Mouse (Mus musculus) midbrain, postnatal 0 days (tissue): ENCODE results near the gene Cwc25. TPM values are rescaled to one million over a fixed set of nuclear protein-coding genes. Genes with fewer than 3 reads are reported as not detected.

ENCODE experiments used
- ATAC-seq: fragments of 200-750 bp; cut with Nextera tagmentation; 2 replicates; pipeline ENCODE4 v1.8.0; 2017; ENCODE audit warnings: moderate number of reproducible peaks, mild to moderate bottlenecking, moderate TSS enrichment, moderate library complexity; ENCODE audit not compliant: low FRiP score
- DNase-seq: peaks from one replicate; pipeline ENCODE4 v3.0.0-alpha.2; 2015; ENCODE audit warnings: low spot score
- H3K27ac ChIP-seq: fragments of 300-500 bp; sonication (generic); 2 replicates; pipeline ENCODE4 v1.5.1; 2014; ENCODE audit warnings: low read depth, mild to moderate bottlenecking, low read length, mixed read lengths
- H3K27me3 ChIP-seq: fragments of 300-500 bp; sonication (generic); 2 replicates; pipeline ENCODE4 v1.6.1; 2014; ENCODE audit warnings: low read length, control low read depth, mixed read lengths; ENCODE audit not compliant: insufficient read depth
- H3K36me3 ChIP-seq: fragments of 300-500 bp; sonication (generic); 2 replicates; pipeline ENCODE4 v1.6.1; 2014; ENCODE audit warnings: low read length, control low read depth, mixed read lengths; ENCODE audit not compliant: insufficient read depth
- H3K4me1 ChIP-seq: fragments of 300-500 bp; sonication (generic); 2 replicates; pipeline ENCODE4 v1.6.1; 2014; ENCODE audit warnings: mild to moderate bottlenecking, control low read depth, antibody characterized with exemption, low read length, mixed read lengths; ENCODE audit not compliant: insufficient read depth
- H3K4me2 ChIP-seq: fragments of 300-500 bp; sonication (generic); 2 replicates; pipeline ENCODE4 v1.6.1; 2014; ENCODE audit warnings: low read depth, mild to moderate bottlenecking, low read length, mixed read lengths; ENCODE audit not compliant: poor library complexity, severe bottlenecking
- H3K4me3 ChIP-seq: fragments of 300-500 bp; sonication (generic); 2 replicates; pipeline ENCODE4 v1.5.1; 2014; ENCODE audit warnings: low read depth, mild to moderate bottlenecking, low read length, moderate library complexity
- H3K9ac ChIP-seq: fragments of 300-500 bp; sonication (generic); replicated peaks from 2 replicates; pipeline ENCODE4 v1.6.1; 2014; ENCODE audit warnings: mild to moderate bottlenecking, low read length, moderate library complexity, mixed read lengths; ENCODE audit not compliant: poor library complexity, severe bottlenecking
- H3K9me3 ChIP-seq: fragments of 300-500 bp; sonication (generic); 2 replicates; pipeline ENCODE4 v1.6.1; 2016; ENCODE audit warnings: low read length, control low read depth
- CTCF ChIP-seq: IDR thresholded peaks from 2 replicates; pipeline ENCODE4 v1.5.1; 2016; ENCODE audit warnings: antibody characterized with exemption, mild to moderate bottlenecking
- WGBS: fragments of 180-500 bp; shearing (Covaris S2); extraction: QIAGEN DNeasy Blood & Tissue Kit; methylation state at CpG from one replicate; pipeline ENCODE4 v1.1.7; 2014; 5-methylcytosine and 5-hydroxymethylcytosine counted together
- polyA plus RNA-seq: library from polyadenylated mRNA; unstranded; fragments of >200 nt; fragmentation: Nextera tagmentation; extraction: Ambion mirVana; gene quantifications from 2 replicates; pipeline ENCODE4 v1.2.1, GENCODE M21; 2015
- total RNA-seq: library from RNA; depleted of rRNA; stranded (reverse); fragments of >200 nt; gene quantifications from 2 replicates; pipeline ENCODE4 v1.2.3, GENCODE M21; 2014

Cwc25 gene
- total and polyA plus RNA-seq, 2 experiments from 2014 or later, result 12.0 to 16.0 TPM

GRCm38 (mm10) chr11:97781832-97782563, 15.6 kb upstream of the Cwc25 start, which contains the start of gene Rpl23:
Gene Rpl23, minus strand, starts transcription at chr11:97782437.
- peak within 1 kb of the TSS; percentile 76 for H3K4me3 ChIP-seq
- peak within 1 kb of the TSS; percentile 66 for H3K4me2 ChIP-seq
- no peaks in the 10 kb centered on the region; the same call in 1 of the 2 replicates for H3K4me1 ChIP-seq
- ATAC-seq, result peak; percentile 92
- peak within 1 kb of the TSS; percentile 94 for H3K27ac ChIP-seq
- H3K27me3 ChIP-seq, result no peaks in the 10 kb centered on the region
- H3K9ac ChIP-seq, result peak within 1 kb of the TSS; percentile 94
- under 1% methylated on average over 67 of the region's 67 CpGs for WGBS
- no peak for TF ChIP-seq CTCF
- no peaks in the 10 kb centered on the region for H3K9me3 ChIP-seq
- H3K36me3 ChIP-seq, result peaks cover 22% of the 10 kb centered on the region
- DNase-seq, result peak; percentile 99

DNA sequence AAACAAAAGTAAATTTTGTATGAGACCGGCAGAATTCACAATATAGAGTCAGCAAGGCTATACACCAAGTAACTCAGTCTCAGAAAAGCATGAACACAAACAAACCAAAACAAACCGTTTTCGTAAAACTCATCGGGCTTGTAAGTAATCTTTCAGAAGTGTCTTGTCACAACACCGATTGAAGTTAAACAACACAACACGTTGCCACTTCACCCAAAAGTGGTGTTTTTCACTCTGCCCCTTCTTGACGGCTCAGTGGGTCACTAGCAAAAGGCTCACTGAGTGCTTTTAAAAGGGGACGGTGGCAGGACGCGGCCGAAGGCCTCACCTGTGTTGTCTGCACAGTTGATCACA, 15.1 kb upstream of the Cwc25 start:
- TF ChIP-seq CTCF, result no peak
- ATAC-seq (no peak), DNase-seq (no peak)
- Histone ChIP-seq H3K9ac (peak overlapping the region; percentile 94), H3K9me3 (no peaks in the 10 kb centered on the region), H3K27me3 (no peaks in the 10 kb centered on the region), H3K36me3 (peaks cover 22% of the 10 kb centered on the region), H3K4me3 (peak overlapping the region; percentile 76), H3K4me2 (peak overlapping the region; percentile 66), H3K27ac (peak overlapping the region; percentile 94), H3K4me1 (no peaks in the 10 kb centered on the region; the same call in 1 of the 2 replicates)
- WGBS, result 3% methylated on average over 11 of the region's 11 CpGs

DNA sequence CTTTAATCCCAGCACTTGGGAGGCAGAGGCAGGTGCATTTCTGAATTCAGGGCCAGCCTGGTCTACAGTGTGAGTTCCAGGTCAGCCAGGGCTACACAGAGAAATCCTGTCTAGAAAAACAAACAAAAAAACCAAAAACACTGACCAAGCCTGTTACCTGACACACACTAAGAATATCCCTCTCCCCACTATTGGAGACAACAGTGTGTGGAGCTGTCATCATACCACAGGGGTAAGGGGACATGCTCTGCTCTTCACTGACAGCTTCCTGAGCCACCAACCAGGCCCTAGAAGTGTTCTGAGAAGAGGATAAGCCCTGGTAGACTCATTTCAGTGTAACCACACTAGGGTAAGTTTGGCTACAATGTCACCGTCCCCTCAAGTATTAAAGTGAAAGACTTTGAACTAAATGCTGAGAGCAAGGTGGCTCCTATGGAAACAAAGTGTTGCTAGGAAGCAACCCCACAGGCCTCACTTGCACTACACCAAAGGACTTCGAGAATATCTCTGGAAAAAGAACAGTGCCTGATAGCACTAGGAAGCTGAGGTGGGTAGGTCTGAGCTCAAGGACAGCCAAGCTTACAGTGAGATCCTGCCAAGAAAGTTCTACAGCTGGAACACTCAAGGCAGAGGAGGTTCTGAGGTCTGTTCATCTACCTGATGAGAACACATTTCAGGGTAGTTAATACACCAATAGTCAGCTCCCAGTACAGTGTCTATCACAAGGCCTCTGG, 13.8 kb upstream of the Cwc25 start:
- Histone ChIP-seq H3K4me2 (0 out of 2 replicates have a peak overlapping the region, but pooled peaks have one; percentile 66), H3K36me3 (peaks cover 25% of the 10 kb centered on the region)
- no peak for TF ChIP-seq CTCF

GRCm38 (mm10) chr11:97778918-97779317, 12.6 kb upstream of the Cwc25 start:
- Histone ChIP-seq H3K27me3 (no peaks in the 10 kb centered on the region), H3K27ac (no peak overlapping the region), H3K4me2 (no peak overlapping the region), H3K36me3 (peaks cover 26% of the 10 kb centered on the region), H3K4me1 (no peaks in the 10 kb centered on the region; the same call in 1 of the 2 replicates), H3K9me3 (no peaks in the 10 kb centered on the region), H3K4me3 (no peak overlapping the region), H3K9ac (no peak overlapping the region)
- no peak for DNase-seq
- WGBS, result 97% methylated on average over 1 of the region's 1 CpGs
- ATAC-seq, result no peak
- TF ChIP-seq CTCF, result no peak

More for the DNA sequence above, 13.8 kb upstream of the Cwc25 start:
- 86% methylated on average over 2 of the region's 2 CpGs for WGBS
- DNase-seq (no peak), ATAC-seq (no peak)
- Histone ChIP-seq H3K4me1 (no peaks in the 10 kb centered on the region; the same call in 1 of the 2 replicates), H3K9ac (peak overlapping the region; percentile 24; the same call in 1 of the 2 replicates), H3K4me3 (peak overlapping the region; percentile 76; the same call in 1 of the 2 replicates), H3K9me3 (no peaks in the 10 kb centered on the region), H3K27me3 (no peaks in the 10 kb centered on the region), H3K27ac (no peak overlapping the region)

DNA sequence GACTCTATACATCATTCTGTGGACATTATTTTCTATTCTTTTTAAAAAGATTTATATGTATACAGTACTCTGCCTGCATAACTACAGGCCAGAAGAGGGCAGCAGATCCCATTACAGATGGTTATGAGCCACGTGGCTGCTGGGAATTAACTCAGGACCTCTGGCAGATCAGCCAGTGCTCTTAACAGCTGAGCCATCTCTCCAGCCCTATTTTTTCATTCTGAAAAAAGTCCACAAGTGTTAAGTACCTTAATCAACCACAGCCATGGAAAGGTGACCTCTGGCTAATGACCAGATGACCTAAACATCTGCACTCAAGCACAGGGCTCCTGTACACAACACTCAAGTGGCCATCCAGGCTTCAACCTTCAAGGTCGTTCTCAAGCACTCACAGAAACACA, 10.8 kb upstream of the Cwc25 start:
- no peaks in the 10 kb centered on the region for H3K27me3 ChIP-seq
- H3K4me2 ChIP-seq, result no peak overlapping the region
- no peak overlapping the region for H3K9ac ChIP-seq
- H3K27ac ChIP-seq, result no peak overlapping the region
- no peaks in the 10 kb centered on the region; the same call in 1 of the 2 replicates for H3K4me1 ChIP-seq
- ATAC-seq (no peak; the same call in 1 of the 2 replicates), DNase-seq (peak; percentile 33)
- WGBS, result 50% methylated on average over 2 of the region's 2 CpGs
- peak; percentile 64 for TF ChIP-seq CTCF
- H3K36me3 ChIP-seq, result peaks cover 26% of the 10 kb centered on the region
- no peak overlapping the region for H3K4me3 ChIP-seq
- no peaks in the 10 kb centered on the region for H3K9me3 ChIP-seq
